Mouse (Mus musculus) spleen, adult 2 months (tissue): Measurements from ENCODE around the gene Sugp1.

ENCODE experiments used
- CTCF ChIP-seq: fragments of 200-500 bp; IDR thresholded peaks from 2 replicates; pipeline ENCODE4 v1.5.1; 2011; ENCODE audit warnings: mild to moderate bottlenecking, inconsistent platforms; ENCODE audit not compliant: insufficient read depth, insufficient read length, insufficient replicate concordance; ENCODE audit errors: extremely low read depth
- POLR2A ChIP-seq: fragments of 200-500 bp; IDR thresholded peaks from 2 replicates; pipeline ENCODE4 v1.6.1; 2011; ENCODE audit warnings: low read depth, low read length, inconsistent platforms

DNA sequence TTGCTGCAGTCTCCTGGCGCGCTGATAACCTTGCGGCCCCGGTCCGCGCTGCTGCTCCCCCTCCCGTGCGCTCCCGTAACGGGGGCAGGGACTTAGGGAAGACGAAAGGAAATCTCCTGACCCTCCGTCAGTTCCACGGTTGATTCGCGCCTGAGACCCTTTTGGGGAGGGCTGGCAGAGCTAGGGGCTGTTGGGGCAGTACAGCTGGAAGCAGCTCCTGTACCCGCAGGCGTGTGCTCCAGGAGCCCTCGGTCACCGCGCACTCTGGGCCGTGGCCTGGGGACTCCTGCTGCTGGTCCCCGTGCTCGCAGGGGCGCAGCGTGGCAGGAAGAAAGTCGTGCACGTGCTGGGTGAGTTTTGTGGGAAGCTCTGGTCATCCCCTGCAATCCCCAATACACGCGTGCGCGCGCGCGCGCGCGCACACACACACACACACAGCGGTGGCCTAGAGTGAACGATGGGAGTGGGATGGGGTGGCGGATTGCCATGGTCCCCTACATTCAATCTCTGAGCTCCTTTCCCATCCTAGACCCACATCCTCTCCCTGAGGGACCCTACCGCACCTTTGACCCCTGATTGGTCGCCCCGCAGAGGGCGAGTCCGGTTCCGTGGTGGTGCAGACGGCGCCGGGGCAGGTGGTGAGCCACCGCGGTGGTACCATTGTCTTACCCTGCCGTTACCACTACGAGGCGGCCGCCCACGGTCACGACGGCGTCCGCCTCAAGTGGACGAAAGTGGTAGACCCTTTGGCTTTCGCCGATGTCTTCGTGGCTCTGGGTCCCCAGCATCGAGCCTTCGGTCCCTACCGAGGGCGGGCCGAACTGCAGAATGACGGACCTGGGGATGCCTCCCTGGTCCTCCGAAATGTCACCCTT, 41.8 kb downstream of the Sugp1 start:
- TF ChIP-seq POLR2A (no peak), CTCF (no peak)
